Mouse (Mus musculus): ENCODE data around the gene Stambp.

Stambp gene

GRCm38 (mm10) chr6:83568901-83569862 is 3.3 kb downstream of the Stambp start:
- no peak for DNase-seq (ENCODE audit: low spot score)

GRCm38 (mm10) chr6:83555972-83556371 is 16.6 kb downstream of the Stambp start:
- DNase-seq (ENCODE audit: low spot score), result no peak

GRCm38 (mm10) chr6:83548346-83548745 is 24.2 kb downstream of the Stambp start:
- DNase-seq (ENCODE audit: low spot score), result peak; percentile 18

- DNase-seq (ENCODE audit: low spot score), result no peak
Observed at GRCm38 (mm10) chr6:83545778-83546177, 26.8 kb downstream of the Stambp start.

- DNase-seq (ENCODE audit: low spot score), result no peak
Observed at GRCm38 (mm10) chr6:83541756-83542456, 30.6 kb downstream of the Stambp start.

GRCm38 (mm10) chr6:83540017-83540416 is 32.5 kb downstream of the Stambp start:
- DNase-seq (ENCODE audit: low spot score), result no peak

- DNase-seq (ENCODE audit: low spot score), result no peak
Observed at GRCm38 (mm10) chr6:83536795-83537059, 35.8 kb downstream of the Stambp start.

- no peak for DNase-seq (ENCODE audit: low spot score)
Observed at GRCm38 (mm10) chr6:83536028-83536794, 36.3 kb downstream of the Stambp start, which contains the start of gene Actg2. Gene Actg2, minus strand, starts transcription at chr6:83536265.

- DNase-seq (ENCODE audit: low spot score), result no peak
Observed at GRCm38 (mm10) chr6:83532608-83533007, 39.9 kb downstream of the Stambp start.

- no peak for DNase-seq (ENCODE audit: low spot score)
Observed at GRCm38 (mm10) chr6:83523194-83523593, 49.3 kb downstream of the Stambp start.

- no peak for DNase-seq (ENCODE audit: low spot score)
Observed at GRCm38 (mm10) chr6:83521784-83522183, 50.7 kb downstream of the Stambp start.

- DNase-seq (ENCODE audit: low spot score), result no peak
Observed at GRCm38 (mm10) chr6:83518637-83519036, 53.9 kb downstream of the Stambp start.

- no peak for DNase-seq (ENCODE audit: low spot score)
Observed at GRCm38 (mm10) chr6:83515172-83515571, 57.4 kb downstream of the Stambp start.

- peak; percentile 73 for DNase-seq (ENCODE audit: low spot score)
Observed at GRCm38 (mm10) chr6:83512495-83512894, 60.0 kb downstream of the Stambp start.

GRCm38 (mm10) chr6:83510210-83510609 is 62.3 kb downstream of the Stambp start:
- no peak for DNase-seq (ENCODE audit: low spot score)

- DNase-seq (ENCODE audit: low spot score), result peak; percentile 35
Observed at GRCm38 (mm10) chr6:83509442-83509841, 63.1 kb downstream of the Stambp start.

GRCm38 (mm10) chr6:83507168-83507546 is 65.4 kb downstream of the Stambp start:
- no peak for DNase-seq (ENCODE audit: low spot score)

- DNase-seq (ENCODE audit: low spot score), result peak; percentile 97
Observed at GRCm38 (mm10) chr6:83506258-83507167, 66.0 kb downstream of the Stambp start, which contains the start of gene Dguok. Gene Dguok, minus strand, starts transcription at chr6:83506969.

GRCm38 (mm10) chr6:83505554-83505953 is 67.0 kb downstream of the Stambp start:
- DNase-seq (ENCODE audit: low spot score), result no peak

- DNase-seq (ENCODE audit: low spot score), result no peak
Observed at GRCm38 (mm10) chr6:83503361-83503760, 69.2 kb downstream of the Stambp start.

- DNase-seq (ENCODE audit: low spot score), result no peak
Observed at GRCm38 (mm10) chr6:83502656-83503055, 69.9 kb downstream of the Stambp start.

All from retina, embryonic 14.5 days (tissue).